Mouse (Mus musculus) inflammation-experienced regulatory T-cells, adult 6 months (primary cell): Measurements from ENCODE around the gene Ampd1. TPM values are rescaled to one million over a fixed set of nuclear protein-coding genes. Genes with fewer than 3 reads are reported as not detected.
"Not testable (repeated sequence)": the region's sequence is repeated elsewhere in the genome, so short reads cannot be mapped to it uniquely, and the experiment has no call there.

Experiments
- ATAC-seq: one replicate; pipeline ENCODE4 v1.8.0; 2017
- polyA plus RNA-seq, 3 experiments: library from polyadenylated mRNA; unstranded; fragments of 100-300 nt; shearing (Covaris generic); gene quantifications; one replicate each; pipeline ENCODE4 v1.2.1; 2017

Ampd1 gene
- polyA plus RNA-seq, 3 experiments from 2014 or later = 0.63 to 1.0 TPM; not detected in 1

DNA sequence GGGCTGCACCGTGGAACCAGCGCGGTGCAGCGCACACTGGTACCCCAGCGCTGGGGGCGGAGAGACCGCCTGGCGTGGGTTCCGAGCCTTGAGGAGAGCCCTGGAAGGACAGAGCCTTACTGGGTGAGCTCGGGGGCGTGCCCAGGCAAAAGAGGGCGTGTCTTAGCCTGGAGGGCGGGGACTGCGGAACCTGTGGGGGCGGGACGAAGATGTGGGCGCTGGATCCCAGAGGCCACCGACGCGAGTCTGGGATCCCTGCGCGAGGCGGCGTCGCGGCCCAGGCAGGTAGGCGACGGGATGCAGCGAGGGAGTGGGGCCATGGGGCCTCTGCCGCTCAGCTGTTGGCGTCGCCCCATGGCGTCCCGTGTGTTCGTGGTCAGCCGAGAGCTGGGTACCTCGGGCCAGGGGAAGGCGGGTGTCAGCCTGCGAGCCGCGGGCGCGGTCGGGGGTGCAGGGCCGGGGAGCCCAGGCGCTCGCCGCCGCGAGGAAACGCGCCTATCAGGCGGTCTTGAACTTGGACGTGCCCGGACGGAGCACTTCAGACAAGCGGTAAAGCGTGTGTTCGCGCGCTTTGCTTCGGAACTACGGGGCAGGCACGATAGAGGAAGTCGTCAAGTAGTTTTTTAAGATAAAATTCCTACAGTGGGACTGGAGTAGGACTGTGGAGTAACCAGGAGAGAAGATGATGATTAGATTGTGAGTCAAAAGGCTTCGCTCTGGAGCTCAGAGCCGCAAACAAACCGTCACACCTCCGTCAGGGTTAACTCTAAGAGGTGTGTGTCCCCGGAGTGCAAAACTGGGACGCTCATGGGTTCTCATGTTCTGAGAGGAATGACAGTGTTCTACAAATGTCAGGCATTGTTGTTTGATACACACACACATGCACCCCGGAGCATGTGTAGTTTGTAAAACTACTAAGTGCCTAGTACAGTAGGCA lies 28.9 kb downstream of the Ampd1 start, which contains the start of gene Dennd2c:
TSS of gene Dennd2c (plus strand) at position 151 of the 937 bp plus-strand sequence.
- ATAC-seq = peak; percentile 85

DNA sequence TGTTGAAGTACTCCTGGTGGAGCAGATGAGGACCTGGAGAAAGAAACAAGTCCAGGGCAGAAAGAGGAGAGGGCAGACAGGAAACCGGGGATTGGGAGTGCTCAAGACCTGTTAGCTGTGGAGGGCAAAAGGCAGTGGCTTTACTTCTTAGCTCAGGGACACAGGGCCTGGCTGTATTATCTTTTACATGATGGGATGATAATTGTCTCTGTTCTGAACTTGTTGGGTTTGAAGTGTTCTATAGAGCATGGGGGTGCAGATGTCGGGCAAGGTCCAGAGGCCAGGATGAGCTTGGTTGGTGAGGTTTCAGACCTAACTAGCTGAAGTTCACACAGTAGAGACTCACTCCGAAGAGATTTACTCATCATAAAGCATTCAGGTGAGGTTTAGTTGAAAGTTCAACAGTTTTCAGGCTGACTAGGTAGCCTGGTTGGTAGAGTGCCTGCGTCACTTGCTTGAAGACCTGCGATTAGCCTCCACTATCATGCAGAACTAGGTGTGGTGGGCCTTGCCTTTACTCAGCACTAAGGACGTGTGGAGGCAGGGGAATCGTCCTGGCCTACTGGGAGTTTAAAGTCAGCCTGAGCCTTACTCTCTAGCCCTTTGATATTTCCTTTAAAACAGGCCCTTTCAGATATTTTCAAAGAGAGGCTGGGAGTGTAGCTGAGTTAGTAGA lies 33.9 kb downstream of the Ampd1 start:
- ATAC-seq = no peak

DNA sequence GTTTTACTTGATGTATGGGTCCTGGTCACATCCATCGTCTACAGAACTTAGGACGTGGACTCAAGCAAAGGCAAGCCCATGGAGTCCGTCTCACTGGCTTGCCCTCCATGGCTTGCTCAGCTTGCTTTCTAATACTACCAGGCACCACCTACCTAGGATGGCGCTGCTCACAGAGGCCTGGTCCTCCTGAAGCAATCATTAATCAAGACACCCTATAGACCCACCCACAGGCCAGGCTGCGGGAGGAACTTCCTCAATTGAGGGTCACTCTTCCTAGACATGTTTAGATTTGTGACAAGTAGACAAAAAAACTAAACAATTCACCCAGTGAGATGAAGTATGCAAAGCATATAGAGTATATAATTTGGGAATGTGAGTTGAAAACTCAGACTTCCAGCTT lies 38.4 kb downstream of the Ampd1 start:
- no peak for ATAC-seq

GRCm38 (mm10) chr3:103123636-103124035 lies 49.8 kb downstream of the Ampd1 start:
- no peak for ATAC-seq

GRCm38 (mm10) chr3:103126138-103126537 lies 52.3 kb downstream of the Ampd1 start:
- ATAC-seq = no peak

DNA sequence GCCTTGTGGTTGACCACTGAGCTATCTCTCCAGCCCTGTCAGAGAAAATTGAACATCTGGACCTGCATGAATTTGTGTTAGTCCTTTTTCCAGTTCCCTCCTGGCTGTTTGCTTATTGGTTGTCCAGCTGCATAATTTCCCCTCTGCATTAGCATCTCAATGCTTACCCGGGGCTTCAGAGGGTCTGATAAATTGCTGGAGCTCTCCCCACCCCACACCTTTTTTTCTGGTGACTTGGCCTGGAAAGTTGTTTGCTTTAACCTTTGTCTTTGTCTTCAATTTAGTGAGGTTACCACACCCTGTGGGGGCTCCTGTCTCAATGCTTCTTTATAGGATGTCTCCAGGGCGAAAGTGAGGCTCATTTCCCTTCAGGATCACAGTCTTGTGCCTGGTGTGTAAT lies 53.4 kb downstream of the Ampd1 start:
- ATAC-seq = no peak

DNA sequence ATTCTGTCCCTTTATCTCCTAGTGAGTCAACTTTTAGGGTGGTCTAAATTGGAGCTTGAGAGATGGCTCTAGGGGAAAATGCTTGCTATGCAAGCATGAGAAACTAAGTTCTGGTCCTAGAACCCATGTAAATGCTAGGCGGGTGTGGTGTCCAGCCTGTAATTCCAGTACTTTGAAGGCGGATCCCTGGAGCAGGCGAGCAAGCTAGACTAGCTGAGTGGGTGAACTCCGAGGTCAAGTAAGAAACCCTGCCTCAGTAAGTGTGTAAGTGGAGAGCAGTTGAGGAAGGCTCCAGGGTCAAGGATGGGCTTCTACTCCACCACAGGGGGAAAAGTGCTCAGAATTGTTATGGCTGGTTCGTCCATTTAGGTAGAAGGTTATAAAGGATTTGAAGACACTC lies 53.9 kb downstream of the Ampd1 start:
- ATAC-seq = no peak

GRCm38 (mm10) chr3:103128251-103128650 lies 54.4 kb downstream of the Ampd1 start:
- no peak for ATAC-seq

- ATAC-seq = no peak
Measured at GRCm38 (mm10) chr3:103129367-103130159, 55.7 kb downstream of the Ampd1 start.

- no peak for ATAC-seq
Measured at GRCm38 (mm10) chr3:103130236-103130751, 56.5 kb downstream of the Ampd1 start.

- no peak for ATAC-seq
Measured at GRCm38 (mm10) chr3:103133098-103133497, 59.3 kb downstream of the Ampd1 start.

GRCm38 (mm10) chr3:103136414-103137077 lies 62.7 kb downstream of the Ampd1 start:
- ATAC-seq = no peak

- ATAC-seq = no peak
Measured at GRCm38 (mm10) chr3:103139047-103139446, 65.2 kb downstream of the Ampd1 start.

DNA sequence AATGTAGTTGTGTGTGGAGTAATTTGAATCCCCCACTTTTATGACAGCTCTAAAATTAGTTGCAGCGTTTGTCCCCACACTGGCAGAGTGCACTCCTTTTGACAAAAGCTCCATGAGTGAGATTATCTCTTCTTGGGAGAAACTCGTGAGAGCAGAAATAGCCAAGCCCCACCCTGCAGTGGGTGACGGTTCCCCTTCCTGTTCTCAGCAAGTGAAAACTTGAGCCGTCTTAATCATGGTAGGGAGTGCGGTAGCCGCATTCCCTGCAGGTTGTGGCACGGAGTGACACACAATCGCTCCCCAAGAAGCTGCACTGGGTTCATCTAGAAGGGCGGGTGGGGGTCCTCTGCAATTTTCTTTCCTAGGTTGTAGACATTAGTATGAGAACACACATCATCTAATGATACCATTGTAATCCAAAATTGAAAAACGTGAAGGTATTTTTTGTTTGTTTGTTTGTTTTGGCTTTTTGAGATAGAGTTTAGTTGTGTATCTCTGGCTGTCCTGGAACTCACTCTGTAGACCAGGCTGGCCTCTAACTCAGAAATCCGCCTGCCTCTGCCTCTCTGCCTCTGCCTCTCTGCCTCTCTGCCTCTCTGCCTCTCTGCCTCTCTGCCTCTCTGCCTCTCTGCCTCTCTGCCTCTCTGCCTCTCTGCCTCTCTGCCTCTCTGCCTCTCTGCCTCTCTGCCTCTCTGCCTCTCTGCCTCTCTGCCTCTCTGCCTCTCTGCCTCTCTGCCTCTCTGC lies 66.5 kb downstream of the Ampd1 start:
- ATAC-seq = not testable (repeated sequence)

DNA sequence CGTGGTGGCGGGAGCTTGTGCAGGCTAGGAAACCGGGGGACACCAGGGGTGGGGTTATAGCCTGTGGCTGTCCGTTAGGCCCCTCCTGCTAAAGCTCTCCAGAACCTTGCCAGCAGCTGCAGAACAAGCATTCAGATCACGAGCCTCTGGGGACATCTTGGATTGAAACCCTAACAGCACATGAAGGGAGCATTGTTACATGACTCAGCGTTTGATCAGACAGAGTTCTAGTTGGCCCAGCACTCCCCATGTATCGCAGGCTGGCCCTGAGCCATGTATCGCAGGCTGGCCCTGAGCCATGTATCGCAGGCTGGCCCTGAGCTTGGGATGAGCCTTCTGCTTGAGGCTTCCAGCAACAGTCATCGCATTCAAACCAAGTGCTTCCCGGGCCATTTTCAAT lies 67.5 kb downstream of the Ampd1 start:
- no peak for ATAC-seq

DNA sequence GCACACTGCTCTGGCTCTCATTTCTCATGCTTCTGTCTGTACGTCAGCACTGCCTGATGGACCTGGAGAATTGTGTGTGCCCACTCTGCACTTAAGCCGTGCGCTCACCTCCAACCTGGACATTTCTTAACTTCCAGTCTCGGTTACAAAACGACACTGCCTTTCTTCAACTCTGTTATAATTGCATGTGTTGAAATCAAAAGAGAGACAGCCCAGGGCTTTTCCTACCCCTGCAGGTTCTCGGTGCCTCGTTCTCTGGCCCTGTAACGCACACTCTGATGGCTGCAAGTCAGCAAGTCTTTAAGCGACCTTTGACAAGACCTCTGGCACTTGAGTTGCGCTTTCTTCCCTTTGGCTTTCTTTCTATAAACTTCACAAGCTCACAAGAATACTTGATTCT lies 68.6 kb downstream of the Ampd1 start:
- ATAC-seq = no peak

- no peak for ATAC-seq
Measured at GRCm38 (mm10) chr3:103145336-103145735, 71.5 kb downstream of the Ampd1 start.

DNA sequence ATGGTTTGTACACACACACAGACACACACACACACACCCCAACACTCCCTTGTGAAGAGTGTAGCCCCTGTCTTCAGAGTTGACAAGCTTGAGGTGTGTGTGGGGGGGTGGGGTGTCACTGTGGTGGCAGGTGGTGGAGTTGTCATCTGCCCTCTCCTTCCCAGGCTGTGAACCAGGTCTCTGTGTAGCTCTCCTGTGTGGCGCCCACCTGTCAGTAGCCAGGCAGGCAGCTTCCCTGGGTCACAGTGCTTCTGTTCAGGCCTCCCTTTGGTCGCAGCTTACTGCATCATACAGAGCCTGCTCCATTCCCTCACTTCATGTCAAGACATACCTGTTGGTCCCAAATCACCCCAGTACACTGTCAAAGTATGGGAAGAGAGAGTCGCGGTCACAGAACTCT lies 72.0 kb downstream of the Ampd1 start:
- no peak for ATAC-seq

DNA sequence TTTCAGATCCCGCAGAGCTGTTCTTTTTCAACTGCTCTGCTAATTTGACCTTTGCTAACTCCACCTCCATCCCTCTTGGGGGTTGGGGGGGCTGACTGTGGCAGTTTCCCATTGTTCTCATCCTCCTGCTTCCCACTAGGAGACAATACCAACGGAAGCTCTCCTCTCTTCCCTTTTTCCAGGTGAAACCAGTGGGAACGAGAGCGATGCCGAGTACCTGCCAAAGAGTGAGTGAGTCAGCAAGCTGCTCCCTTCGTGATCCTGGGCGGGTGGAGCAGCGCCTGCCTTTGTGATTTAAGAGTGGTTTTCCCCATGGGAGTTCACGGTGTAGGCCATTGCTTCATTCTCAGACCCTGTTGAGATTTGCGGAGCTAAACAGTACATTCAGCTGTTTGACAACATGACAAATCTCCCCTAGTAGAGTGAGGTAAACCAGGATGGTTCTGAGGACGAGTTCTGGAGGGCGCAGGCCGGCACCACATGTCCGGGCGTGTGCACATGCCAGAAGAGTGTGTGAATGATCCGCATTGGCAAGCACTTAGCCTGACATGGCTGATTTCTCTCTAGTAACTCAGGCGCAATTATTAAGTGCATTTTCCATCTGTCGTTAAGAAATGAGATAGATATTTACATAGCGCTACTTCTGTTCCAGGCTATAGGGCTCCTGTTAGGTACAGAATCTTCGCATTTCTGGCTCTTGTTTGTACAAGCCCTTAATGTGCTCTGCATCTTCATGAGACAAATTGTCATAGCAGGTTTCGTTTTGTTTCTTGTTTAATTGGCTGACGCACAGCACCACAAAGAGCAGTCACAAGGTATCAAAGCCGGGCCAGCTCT lies 72.7 kb downstream of the Ampd1 start:
- no peak for ATAC-seq

GRCm38 (mm10) chr3:103147775-103148174 lies 74.0 kb downstream of the Ampd1 start:
- no peak for ATAC-seq
